Mouse (Mus musculus) heart, postnatal 0 days (tissue): ENCODE data around the gene Znrf1.

ENCODE experiments used
- CTCF ChIP-seq: IDR thresholded peaks from 2 replicates; pipeline ENCODE4 v1.5.1; 2016; ENCODE audit warnings: antibody characterized with exemption, control low read depth, low read depth
- EP300 ChIP-seq: IDR thresholded peaks from 2 replicates; pipeline ENCODE4 v1.6.1; 2016; ENCODE audit warnings: antibody characterized with exemption, low read depth

- TF ChIP-seq CTCF (no peak), EP300 (no peak)
These were observed 8.7 kb upstream of the Znrf1 start for GRCm38 (mm10) chr8:111527149-111527548.
